12 mouse cellular contexts compared by ENCODE assay signal in genomic region chr9:108480813-108481519, GRCm38 (mm10). TPM values are rescaled to one million over a fixed set of nuclear protein-coding genes. Genes with fewer than 3 reads are reported as not detected.
DNase-seq lines count a peak whose midpoint lies in the region; ATAC-seq and TF ChIP-seq lines count a peak whose summit lies in the region.
"Had no signal": no experiment of that assay in that cellular context is flagged by ENCODE, and none has a peak within 500 bp of the region (broad histone marks: within the 10 kb centered on the region; RNA-seq: fewer than 3 reads in every experiment).

No protein-coding gene starts in this region.

- 86% methylated on average over 28 of the region's 28 CpGs for WGBS in heart, embryonic 12.5 days
- WGBS in midbrain, embryonic 12.5 days = 92% methylated on average over 28 of the region's 28 CpGs
- 94% methylated on average over 28 of the region's 28 CpGs for WGBS in midbrain, embryonic 14.5 days
- 90% methylated on average over 28 of the region's 28 CpGs for WGBS in intestine, embryonic 16.5 days
- 91% methylated on average over 28 of the region's 28 CpGs for WGBS in liver, postnatal 0 days (ENCODE audit: insufficient replicate concordance)

- ATAC-seq in heart, embryonic 12.5 days (ENCODE audit: insufficient number of reproducible peaks, low FRiP score) = no peak
- ATAC-seq in midbrain, embryonic 12.5 days (ENCODE audit: low FRiP score, low read depth) = no peak
- ATAC-seq in midbrain, embryonic 14.5 days (ENCODE audit: low FRiP score, low TSS enrichment) = no peak
- ATAC-seq in intestine, embryonic 16.5 days = no peak
- ATAC-seq in liver, postnatal 0 days = no peak

- no peaks in the 10 kb centered on the region for H3K27me3 ChIP-seq in heart, embryonic 12.5 days (replicated peaks)
- H3K27me3 ChIP-seq in midbrain, embryonic 12.5 days = no peaks in the 10 kb centered on the region
- no peaks in the 10 kb centered on the region for H3K27me3 ChIP-seq in midbrain, embryonic 14.5 days (ENCODE audit: control insufficient read depth, insufficient read depth, low read length)
- no peaks in the 10 kb centered on the region for H3K27me3 ChIP-seq in intestine, embryonic 16.5 days (replicated peaks; ENCODE audit: control insufficient read depth, insufficient read depth, low read length)
- no peaks in the 10 kb centered on the region for H3K27me3 ChIP-seq in liver, postnatal 0 days (ENCODE audit: insufficient read depth, low read length)

- H3K27ac ChIP-seq in heart, embryonic 12.5 days (ENCODE audit: poor library complexity, severe bottlenecking) = peak overlapping the region; percentile 11
- H3K27ac ChIP-seq in midbrain, embryonic 12.5 days (replicated peaks) = no peak overlapping the region
- no peak overlapping the region for H3K27ac ChIP-seq in midbrain, embryonic 14.5 days (replicated peaks; ENCODE audit: low read depth, low read length)
- H3K27ac ChIP-seq in intestine, embryonic 16.5 days (ENCODE audit: low read length) = no peak overlapping the region
- no peak overlapping the region for H3K27ac ChIP-seq in liver, postnatal 0 days (ENCODE audit: low read depth)
- H3K27ac ChIP-seq: liver, embryonic 15.5 days had no signal

- intact Hi-C loops in heart, postnatal 14 days (cut with DNase I) = no loop called here

- H3K9ac ChIP-seq in heart, embryonic 12.5 days = peak overlapping the region; percentile 85
- H3K9ac ChIP-seq in midbrain, embryonic 12.5 days (replicated peaks) = no peak overlapping the region
- H3K9ac ChIP-seq in midbrain, embryonic 14.5 days (replicated peaks; ENCODE audit: low read length) = no peak overlapping the region
- H3K9ac ChIP-seq in intestine, embryonic 16.5 days (ENCODE audit: low read depth, low read length) = no peak overlapping the region
- H3K9ac ChIP-seq in liver, postnatal 0 days (replicated peaks) = no peak overlapping the region
- H3K9ac ChIP-seq: liver, embryonic 15.5 days had no signal

- peak overlapping the region; percentile 61; the same call in 1 of the 2 replicates for H3K4me3 ChIP-seq in heart, embryonic 12.5 days
- H3K4me3 ChIP-seq in midbrain, embryonic 12.5 days = no peak overlapping the region
- H3K4me3 ChIP-seq in midbrain, embryonic 14.5 days (replicated peaks; ENCODE audit: low read depth, low read length) = no peak overlapping the region
- H3K4me3 ChIP-seq in intestine, embryonic 16.5 days (ENCODE audit: low read length) = peak overlapping the region; percentile 57; the same call in 1 of the 2 replicates
- no peak overlapping the region for H3K4me3 ChIP-seq in liver, postnatal 0 days (ENCODE audit: low read depth, low read length)

- TF ChIP-seq CTCF in liver, postnatal 0 days (IDR thresholded peaks at IDR 0.05; ENCODE audit: low read depth) = no peak

- no peak for TF ChIP-seq EP300 in liver, postnatal 0 days (IDR thresholded peaks at IDR 0.05; ENCODE audit: low read depth)

- no peaks in the 10 kb centered on the region for H3K9me3 ChIP-seq in heart, embryonic 12.5 days (replicated peaks)
- H3K9me3 ChIP-seq in midbrain, embryonic 12.5 days = no peaks in the 10 kb centered on the region
- no peaks in the 10 kb centered on the region for H3K9me3 ChIP-seq in midbrain, embryonic 14.5 days (ENCODE audit: control insufficient read depth, low read length)
- H3K9me3 ChIP-seq in intestine, embryonic 16.5 days (ENCODE audit: control insufficient read depth, low read length) = no peaks in the 10 kb centered on the region
- H3K9me3 ChIP-seq in liver, postnatal 0 days (ENCODE audit: low read length) = no peaks in the 10 kb centered on the region
- H3K9me3 ChIP-seq: liver, embryonic 15.5 days had no signal

- peak overlapping the region; percentile 90 for H3K4me2 ChIP-seq in heart, embryonic 12.5 days
- peak overlapping the region; percentile 68; the same call in 1 of the 2 replicates for H3K4me2 ChIP-seq in midbrain, embryonic 12.5 days (replicated peaks)
- H3K4me2 ChIP-seq in midbrain, embryonic 14.5 days (ENCODE audit: low read length) = no peak overlapping the region
- H3K4me2 ChIP-seq in intestine, embryonic 16.5 days (ENCODE audit: low read depth, low read length) = peak overlapping the region; percentile 58; the same call in 1 of the 2 replicates
- H3K4me2 ChIP-seq in liver, postnatal 0 days (ENCODE audit: low read depth, low read length) = no peak overlapping the region

- no peak for DNase-seq in heart, postnatal 14 days
- no peak for DNase-seq in midbrain, embryonic 14.5 days
- no peak for DNase-seq in right cerebral cortex, postnatal 36 days (ENCODE audit: low spot score in 2 of 2)
- DNase-seq in layer of hippocampus, adult 18-20 months (ENCODE audit: low spot score in 2 of 2) = no peak
- no peak for DNase-seq in liver, postnatal 0 days
- DNase-seq: gastrocnemius, postnatal 25 days; right cerebral cortex, postnatal 25 days; thymus, postnatal 14 days had no signal

- peaks cover 27% of the 10 kb centered on the region for H3K4me1 ChIP-seq in heart, embryonic 12.5 days (replicated peaks)
- peaks cover 24% of the 10 kb centered on the region for H3K4me1 ChIP-seq in midbrain, embryonic 12.5 days
- peaks cover 15% of the 10 kb centered on the region for H3K4me1 ChIP-seq in midbrain, embryonic 14.5 days (ENCODE audit: control insufficient read depth, insufficient read depth, low read length)
- peaks cover 20% of the 10 kb centered on the region for H3K4me1 ChIP-seq in intestine, embryonic 16.5 days (ENCODE audit: control insufficient read depth, insufficient read depth, low read length)
- H3K4me1 ChIP-seq in liver, postnatal 0 days (ENCODE audit: insufficient read depth) = peaks cover 6% of the 10 kb centered on the region; the same call in 1 of the 2 replicates

- peaks cover 45% of the 10 kb centered on the region for H3K36me3 ChIP-seq in heart, embryonic 12.5 days
- peaks cover 27% of the 10 kb centered on the region for H3K36me3 ChIP-seq in midbrain, embryonic 12.5 days
- H3K36me3 ChIP-seq in midbrain, embryonic 14.5 days (ENCODE audit: control insufficient read depth, insufficient read depth, low read length) = peaks cover 2% of the 10 kb centered on the region; the same call in 1 of the 2 replicates
- H3K36me3 ChIP-seq in intestine, embryonic 16.5 days (ENCODE audit: control insufficient read depth, insufficient read depth, low read length) = peaks cover 14% of the 10 kb centered on the region
- H3K36me3 ChIP-seq in liver, postnatal 0 days (replicated peaks; ENCODE audit: insufficient read depth, low read length) = 0 out of 2 replicates have a peak, but pooled peaks cover 3% of the 10 kb centered on the region
- H3K36me3 ChIP-seq: liver, embryonic 15.5 days had no signal

RNA-seq across cellular contexts. Expression of gene Lamb2, which starts 1.4 kb away (rescaled TPM):
- polyA plus RNA-seq in heart, embryonic 12.5 days (2016; fragmentation: Nextera tagmentation; extraction: Ambion mirVana) = 67.2 and 68.6 TPM in 2 replicates
- total RNA-seq in heart, postnatal 14 days (2021) = 100 to 1,000 TPM; 355 to 379 TPM
- 42.2 and 44.0 TPM in 2 replicates for polyA plus RNA-seq in midbrain, embryonic 12.5 days (2016; fragmentation: Nextera tagmentation; extraction: Ambion mirVana)
- 9.4 and 15.9 TPM in 2 replicates for polyA plus RNA-seq in midbrain, embryonic 14.5 days (2014; fragmentation: Nextera tagmentation; extraction: Ambion mirVana)
- 26.6 and 33.6 TPM in 2 replicates for polyA plus RNA-seq in intestine, embryonic 16.5 days (2015; fragmentation: Nextera tagmentation; extraction: Ambion mirVana)
- 10 to 100 TPM; 27.5 to 29.5 TPM for total RNA-seq in layer of hippocampus, adult 18-20 months (2021)
- polyA plus RNA-seq in liver, postnatal 0 days (2015; fragmentation: Nextera tagmentation; extraction: Ambion mirVana) = 2.7 and 3.9 TPM in 2 replicates

RNA-seq across cellular contexts. Expression of gene Usp19, which starts 9.4 kb away (rescaled TPM):
- polyA plus RNA-seq in heart, embryonic 12.5 days (2016; fragmentation: Nextera tagmentation; extraction: Ambion mirVana) = 78.0 and 84.2 TPM in 2 replicates
- total RNA-seq in heart, postnatal 14 days (2021) = 100 to 1,000 TPM; 101 to 108 TPM
- polyA plus RNA-seq in midbrain, embryonic 12.5 days (2016; fragmentation: Nextera tagmentation; extraction: Ambion mirVana) = 111 and 116 TPM in 2 replicates
- 64.3 and 72.5 TPM in 2 replicates for polyA plus RNA-seq in midbrain, embryonic 14.5 days (2014; fragmentation: Nextera tagmentation; extraction: Ambion mirVana)
- 35.7 and 42.8 TPM in 2 replicates for polyA plus RNA-seq in intestine, embryonic 16.5 days (2015; fragmentation: Nextera tagmentation; extraction: Ambion mirVana)
- 100 to 1,000 TPM; 145 to 154 TPM for total RNA-seq in layer of hippocampus, adult 18-20 months (2021)
- 13.8 and 17.0 TPM in 2 replicates for polyA plus RNA-seq in liver, postnatal 0 days (2015; fragmentation: Nextera tagmentation; extraction: Ambion mirVana)

RNA-seq across cellular contexts. Expression of gene Klhdc8b, which starts 19.6 kb away (rescaled TPM):
- polyA plus RNA-seq in heart, embryonic 12.5 days (2016; fragmentation: Nextera tagmentation; extraction: Ambion mirVana) = 96.5 and 99.1 TPM in 2 replicates
- 10 to 100 TPM; 15.0 to 15.2 TPM for total RNA-seq in heart, postnatal 14 days (2021)
- polyA plus RNA-seq in midbrain, embryonic 12.5 days (2016; fragmentation: Nextera tagmentation; extraction: Ambion mirVana) = 60.7 and 72.1 TPM in 2 replicates
- 59.3 and 61.2 TPM in 2 replicates for polyA plus RNA-seq in midbrain, embryonic 14.5 days (2014; fragmentation: Nextera tagmentation; extraction: Ambion mirVana)
- polyA plus RNA-seq in intestine, embryonic 16.5 days (2015; fragmentation: Nextera tagmentation; extraction: Ambion mirVana) = 44.7 and 49.6 TPM in 2 replicates
- total RNA-seq in layer of hippocampus, adult 18-20 months (2021) = 10 to 100 TPM; 18.8 to 19.6 TPM
- polyA plus RNA-seq in liver, postnatal 0 days (2015; fragmentation: Nextera tagmentation; extraction: Ambion mirVana) = 8.5 and 9.1 TPM in 2 replicates

RNA-seq across cellular contexts. Expression of gene Ccdc71, which starts 20.6 kb away (rescaled TPM):
- 39.1 and 39.2 TPM in 2 replicates for polyA plus RNA-seq in heart, embryonic 12.5 days (2016; fragmentation: Nextera tagmentation; extraction: Ambion mirVana)
- 10 to 100 TPM; 23.6 to 29.4 TPM for total RNA-seq in heart, postnatal 14 days (2021)
- polyA plus RNA-seq in midbrain, embryonic 12.5 days (2016; fragmentation: Nextera tagmentation; extraction: Ambion mirVana) = 51.4 and 52.6 TPM in 2 replicates
- polyA plus RNA-seq in midbrain, embryonic 14.5 days (2014; fragmentation: Nextera tagmentation; extraction: Ambion mirVana) = 48.8 and 58.2 TPM in 2 replicates
- polyA plus RNA-seq in intestine, embryonic 16.5 days (2015; fragmentation: Nextera tagmentation; extraction: Ambion mirVana) = 49.2 and 53.5 TPM in 2 replicates
- 10 to 100 TPM; 34.7 to 40.2 TPM for total RNA-seq in layer of hippocampus, adult 18-20 months (2021)
- 16.1 and 19.3 TPM in 2 replicates for polyA plus RNA-seq in liver, postnatal 0 days (2015; fragmentation: Nextera tagmentation; extraction: Ambion mirVana)

RNA-seq across cellular contexts. Expression of gene Qars, which starts 26.5 kb away (rescaled TPM):
- 70.1 and 73.1 TPM in 2 replicates for polyA plus RNA-seq in heart, embryonic 12.5 days (2016; fragmentation: Nextera tagmentation; extraction: Ambion mirVana)
- 10 to 100 TPM; 75.9 to 81.0 TPM for total RNA-seq in heart, postnatal 14 days (2021)
- 83.7 and 86.3 TPM in 2 replicates for polyA plus RNA-seq in midbrain, embryonic 12.5 days (2016; fragmentation: Nextera tagmentation; extraction: Ambion mirVana)
- 61.8 and 70.8 TPM in 2 replicates for polyA plus RNA-seq in midbrain, embryonic 14.5 days (2014; fragmentation: Nextera tagmentation; extraction: Ambion mirVana)
- polyA plus RNA-seq in intestine, embryonic 16.5 days (2015; fragmentation: Nextera tagmentation; extraction: Ambion mirVana) = 111 and 118 TPM in 2 replicates
- total RNA-seq in layer of hippocampus, adult 18-20 months (2021) = 10 to 100 TPM; 74.4 to 83.4 TPM
- 33.0 and 33.3 TPM in 2 replicates for polyA plus RNA-seq in liver, postnatal 0 days (2015; fragmentation: Nextera tagmentation; extraction: Ambion mirVana)

Comparison
In these comparisons a context has a peak if more than half of its experiments do, and no peak if none do; other contexts are left out.
1. H3K4me2 ChIP-seq: peak in heart, embryonic 12.5 days (single experiment), midbrain, embryonic 12.5 days (single experiment) and intestine, embryonic 16.5 days (single experiment); none in midbrain, embryonic 14.5 days (single experiment) and liver, postnatal 0 days (single experiment).
2. H3K4me3 ChIP-seq: peak in heart, embryonic 12.5 days (single experiment) and intestine, embryonic 16.5 days (single experiment); none in midbrain, embryonic 12.5 days (single experiment), midbrain, embryonic 14.5 days (single experiment) and liver, postnatal 0 days (single experiment).